Mouse (Mus musculus) left cerebral cortex, adult 18-20 months (tissue): ENCODE data around the gene Plcb4. TPM values are rescaled to one million over a fixed set of nuclear protein-coding genes. Genes with fewer than 3 reads are reported as not detected.
A peak's percentile ranks its signal among the peaks of the same experiment; 100 is the strongest.
"Not testable (repeated sequence)": the region's sequence is repeated elsewhere in the genome, so short reads cannot be mapped to it uniquely, and the experiment has no call there.

Experiments
- DNase-seq, 2 experiments: peaks; one replicate each; pipeline ENCODE4 v3.0.0; 2021 to 2022; ENCODE audit warnings: low spot score in 2 of 2, mixed read lengths in 1 of 2
- total RNA-seq, 2 experiments: library from RNA; stranded (reverse); gene quantifications; 2 replicates each; pipeline ENCODE4 v1.2.3; 2021

Gene Plcb4
- total RNA-seq, 2 experiments from 2014 or later: 64.6 to 77.5 TPM

GRCm38 (mm10) chr2:135712331-135712730 is 53.5 kb downstream of the Plcb4 start:
- DNase-seq: no peak

DNA sequence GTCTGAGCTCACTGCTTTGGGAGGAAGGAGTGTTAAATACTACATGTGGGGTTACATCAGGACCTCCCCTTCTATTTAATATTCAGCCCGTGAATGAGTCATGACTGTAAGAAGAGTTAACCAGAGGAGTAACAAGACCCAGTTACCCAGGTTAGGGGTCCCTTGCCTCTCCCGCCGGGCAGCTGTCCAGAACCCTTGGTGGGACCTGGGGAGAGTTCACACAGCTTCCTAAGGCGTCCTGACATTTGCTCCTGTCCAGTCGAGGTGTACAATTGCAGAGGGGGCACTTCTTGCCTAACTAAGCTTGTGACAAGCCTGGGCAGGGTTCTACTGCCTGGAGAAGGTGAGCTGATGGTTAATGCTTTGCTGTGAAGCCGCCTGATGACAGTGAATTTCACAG is 54.1 kb downstream of the Plcb4 start:
- no peak for DNase-seq

DNA sequence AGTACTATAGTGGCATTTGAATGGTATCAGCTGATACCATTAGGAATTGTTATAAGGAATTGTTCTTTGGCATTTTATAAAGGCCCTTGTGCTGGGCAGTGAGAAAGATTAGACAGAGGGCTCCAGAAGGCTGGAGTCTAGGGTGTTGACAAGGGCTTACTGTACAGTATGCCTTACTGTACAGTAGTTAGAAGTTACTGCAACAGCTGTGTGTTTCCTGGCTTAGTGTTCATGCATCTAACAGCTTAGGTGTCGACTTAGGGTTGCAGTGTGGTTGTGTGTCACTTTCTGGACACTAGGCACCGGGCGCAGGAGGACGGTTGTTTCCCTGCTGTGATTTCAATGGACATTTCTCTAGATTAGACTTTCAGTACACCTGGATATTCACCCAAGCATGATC is 57.4 kb downstream of the Plcb4 start:
- DNase-seq: no peak

- peak in 1 of 2 experiments; percentile 10 for DNase-seq
Observed at GRCm38 (mm10) chr2:135717232-135718134, 58.7 kb downstream of the Plcb4 start.

- DNase-seq: no peak
Observed at GRCm38 (mm10) chr2:135722109-135722508, 63.3 kb downstream of the Plcb4 start.

GRCm38 (mm10) chr2:135723387-135723786 is 64.6 kb downstream of the Plcb4 start:
- no peak for DNase-seq

DNA sequence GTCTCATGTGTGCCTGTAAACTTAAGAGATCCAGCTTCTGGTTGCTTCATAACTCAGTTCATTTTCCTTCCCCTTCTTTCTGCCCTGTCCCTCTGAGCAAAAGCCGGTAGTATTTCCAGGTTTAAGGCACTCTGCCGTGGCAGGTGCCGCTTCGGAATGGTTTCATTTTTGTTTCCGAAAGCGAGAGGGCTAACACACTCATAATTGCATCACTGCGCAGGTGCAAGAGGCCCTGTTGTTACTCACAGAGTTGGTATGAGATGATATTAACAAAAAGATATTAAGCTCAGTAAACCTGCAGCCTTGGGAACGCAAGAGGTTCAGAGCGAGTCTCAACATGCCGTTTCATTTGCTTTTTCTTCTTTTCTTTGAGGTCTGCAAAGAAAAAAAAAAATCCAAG is 65.7 kb downstream of the Plcb4 start:
- DNase-seq: no peak

DNA sequence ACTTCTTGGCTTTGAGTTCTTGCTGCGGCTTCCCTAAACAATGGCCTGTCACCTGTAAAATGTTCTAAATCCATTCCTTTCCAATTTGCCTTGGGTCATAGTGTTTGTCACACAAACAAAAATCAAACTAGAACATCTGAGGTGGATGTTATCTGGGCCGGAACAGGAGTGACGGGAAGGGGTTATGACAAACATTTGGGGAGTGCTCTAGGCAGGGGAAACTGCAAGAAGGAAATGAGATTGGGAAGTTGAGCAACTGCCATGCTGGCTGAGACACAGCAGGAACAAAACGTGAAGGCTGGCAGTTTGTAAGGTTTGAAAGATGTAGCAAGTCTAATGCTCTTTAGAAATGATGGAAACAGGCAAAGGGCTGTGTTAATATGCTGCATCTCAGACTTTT is 66.6 kb downstream of the Plcb4 start:
- no peak for DNase-seq

DNA sequence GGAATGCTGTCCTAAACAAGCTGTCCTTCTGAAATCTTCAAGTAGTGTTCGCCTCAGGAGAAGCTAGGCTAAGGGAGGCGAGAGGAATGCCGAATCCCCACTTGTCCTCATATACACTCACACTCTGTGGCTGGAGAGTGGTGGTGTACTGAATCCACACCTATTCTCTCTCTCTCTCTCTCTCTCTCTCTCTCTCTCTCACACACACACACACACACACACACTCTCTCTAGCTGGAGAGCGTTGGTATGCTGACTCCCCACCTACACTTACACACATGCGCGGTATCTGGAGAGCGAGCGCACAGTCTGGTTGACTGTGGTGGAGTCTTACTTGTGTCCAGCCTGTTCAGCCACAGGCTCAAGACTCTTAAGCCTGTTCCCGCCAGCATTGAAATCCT is 68.3 kb downstream of the Plcb4 start:
- DNase-seq: no peak

DNA sequence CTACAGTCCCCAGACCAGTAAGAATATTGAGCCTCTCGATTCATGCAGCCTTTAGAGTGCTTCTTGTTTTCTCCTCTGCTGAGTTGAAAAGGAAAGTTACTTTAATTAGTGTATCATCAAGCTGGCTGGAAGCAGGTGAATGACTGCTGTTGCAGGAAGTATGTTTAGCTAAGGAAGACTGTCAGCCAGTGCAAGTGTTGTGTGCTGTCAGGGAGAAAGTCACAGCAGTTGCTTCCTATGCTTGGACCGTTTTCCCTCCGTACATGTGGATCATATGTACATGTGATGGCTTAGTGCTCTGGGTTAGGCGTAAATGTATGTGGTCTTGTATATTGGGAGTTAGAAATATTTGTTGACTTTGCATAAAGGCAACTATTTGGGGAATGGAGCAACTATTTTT is 69.1 kb downstream of the Plcb4 start:
- DNase-seq: no peak

DNA sequence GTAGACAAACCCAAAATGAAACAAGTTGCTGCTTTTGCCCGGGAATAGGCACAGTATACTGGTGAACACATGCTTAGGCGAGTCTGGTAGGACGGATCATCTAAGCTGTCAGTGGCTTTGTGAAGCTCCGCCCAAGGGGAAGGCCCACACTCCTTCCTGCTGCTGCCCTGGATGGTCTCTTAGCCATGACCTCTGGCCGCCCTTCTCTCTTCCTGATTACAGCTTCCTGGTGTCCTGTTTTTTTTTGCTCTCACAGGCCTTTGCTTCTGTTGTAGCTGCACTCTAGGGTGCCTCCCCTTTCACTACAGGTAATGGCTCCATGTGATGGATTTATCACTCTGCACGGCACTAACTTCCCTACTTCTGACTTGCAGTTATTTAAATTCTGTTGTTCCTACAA is 72.8 kb downstream of the Plcb4 start:
- DNase-seq: no peak

DNA sequence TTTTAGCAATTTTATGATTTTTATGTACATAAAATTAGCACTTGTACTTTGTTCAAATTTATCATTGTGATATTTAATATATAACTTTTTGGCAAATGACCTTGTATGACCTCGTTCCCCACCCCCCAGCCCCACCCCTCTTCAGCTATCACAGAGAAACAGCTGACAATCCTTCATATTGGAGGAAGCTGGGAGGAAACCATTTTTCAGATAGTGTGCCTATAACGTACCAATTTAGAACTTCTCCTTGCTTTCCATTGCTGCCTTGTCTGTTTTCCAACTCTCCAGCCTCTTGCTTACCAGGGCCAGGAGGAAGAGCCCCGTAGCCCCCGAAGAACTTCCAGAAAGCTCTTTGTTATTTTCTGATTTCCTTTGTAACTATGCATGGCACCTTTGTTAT is 73.8 kb downstream of the Plcb4 start:
- DNase-seq: no peak

DNA sequence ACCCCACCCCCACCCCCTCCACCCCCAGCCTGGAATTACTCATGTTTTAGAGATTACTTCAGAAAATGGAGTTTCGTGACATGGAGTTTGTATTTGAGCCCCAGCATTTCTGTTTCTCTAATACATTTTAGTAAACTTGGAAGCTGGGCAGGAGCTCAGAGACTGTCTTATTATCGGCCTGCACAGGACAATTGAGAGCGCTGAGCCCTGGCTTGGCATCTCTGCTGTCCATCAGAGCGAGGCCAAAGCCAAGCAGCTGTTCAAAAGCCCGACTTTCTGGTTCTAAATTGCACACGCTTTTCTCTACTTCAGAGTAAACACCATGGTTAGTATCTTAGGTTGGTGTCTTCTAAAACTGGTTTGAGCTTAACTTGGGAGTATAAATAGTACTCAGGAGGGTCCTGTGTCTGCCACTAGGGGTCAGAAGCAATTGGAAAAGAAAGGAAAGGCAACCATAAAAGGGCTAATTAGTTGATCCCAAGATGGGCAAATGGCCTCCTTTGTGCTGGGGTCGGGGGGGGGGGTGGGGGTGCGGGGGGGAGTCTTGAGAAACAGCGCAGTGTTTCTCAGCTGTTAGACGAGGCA is 75.2 kb downstream of the Plcb4 start:
- no peak for DNase-seq

DNA sequence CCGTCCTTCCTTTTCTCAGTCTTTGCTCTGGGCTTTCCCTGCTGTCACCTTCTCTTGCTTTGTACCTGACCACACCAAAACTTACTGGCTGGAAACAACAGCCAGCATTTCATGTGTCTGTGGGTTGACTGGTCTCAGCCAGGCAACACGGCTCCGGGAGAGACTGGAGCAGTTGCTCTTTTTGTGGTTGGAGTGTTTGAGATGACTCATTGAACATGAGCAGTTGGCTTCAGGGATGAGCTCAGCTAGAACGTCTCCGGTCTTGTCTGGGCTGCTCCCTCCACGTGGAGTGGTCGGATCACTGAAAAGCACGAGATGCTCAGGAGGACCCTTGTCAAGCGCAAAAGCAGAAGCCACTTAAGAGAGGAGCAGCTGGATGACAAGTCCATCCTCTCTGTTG is 78.7 kb downstream of the Plcb4 start:
- DNase-seq: peak in 1 of 2 experiments; percentile 19

- not testable (repeated sequence) for DNase-seq
Observed at GRCm38 (mm10) chr2:135738022-135738780, 79.4 kb downstream of the Plcb4 start.

- no peak for DNase-seq
Observed at GRCm38 (mm10) chr2:135738950-135739349, 80.1 kb downstream of the Plcb4 start.

DNA sequence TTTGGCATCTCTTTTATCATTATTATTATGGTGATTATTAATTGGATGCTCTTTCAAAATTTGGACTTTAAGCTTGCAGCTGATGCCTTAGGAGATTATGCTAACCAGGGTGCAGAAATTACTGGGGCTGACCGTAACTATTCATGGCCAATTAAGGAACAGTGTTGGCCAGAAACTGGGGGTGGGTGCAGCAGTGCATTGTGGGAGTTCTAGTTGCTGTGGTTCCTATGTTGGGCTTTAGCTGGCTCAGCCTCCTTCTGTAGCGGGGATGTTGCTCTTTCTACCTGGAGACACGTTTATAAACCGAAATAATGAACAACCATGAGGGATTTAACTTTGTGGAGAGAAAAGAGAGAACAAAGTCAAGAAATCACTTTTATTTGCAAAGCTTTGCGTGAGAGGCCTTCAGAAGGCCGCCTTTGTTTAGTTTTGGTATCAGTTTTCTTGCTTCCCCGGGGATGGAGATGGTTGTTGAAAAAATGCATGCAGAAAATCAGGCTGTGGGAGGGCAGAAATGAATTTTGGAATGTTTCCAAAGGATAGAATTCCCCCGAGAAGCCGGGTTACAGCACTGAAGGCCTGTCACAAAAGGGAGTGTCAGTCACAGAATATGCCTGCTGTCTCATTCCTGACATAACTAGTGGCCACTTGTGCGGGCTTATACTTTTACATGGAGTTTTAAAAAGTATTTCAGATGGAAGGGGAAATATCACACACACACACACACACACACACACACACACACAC is 84.3 kb downstream of the Plcb4 start:
- DNase-seq: no peak

DNA sequence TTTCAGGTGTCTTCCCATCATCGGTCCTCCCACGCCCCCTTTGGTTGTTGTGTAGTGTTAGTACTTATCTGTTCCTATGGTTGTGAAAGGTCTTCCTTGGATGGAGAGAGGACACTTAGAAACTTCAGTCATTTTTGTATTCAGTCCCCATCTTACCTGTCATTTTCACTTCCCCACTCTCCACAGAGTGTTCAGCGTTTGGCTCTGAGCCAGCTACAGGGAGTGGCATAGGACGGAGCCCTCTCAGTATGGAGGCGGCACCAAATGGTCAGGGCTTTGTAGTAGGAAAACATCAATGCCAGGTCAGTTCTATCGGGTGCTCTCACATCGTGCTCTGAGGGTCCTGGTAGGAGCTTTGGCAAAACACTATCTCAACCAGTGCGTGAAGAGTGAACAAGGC is 85.9 kb downstream of the Plcb4 start:
- DNase-seq: no peak

DNA sequence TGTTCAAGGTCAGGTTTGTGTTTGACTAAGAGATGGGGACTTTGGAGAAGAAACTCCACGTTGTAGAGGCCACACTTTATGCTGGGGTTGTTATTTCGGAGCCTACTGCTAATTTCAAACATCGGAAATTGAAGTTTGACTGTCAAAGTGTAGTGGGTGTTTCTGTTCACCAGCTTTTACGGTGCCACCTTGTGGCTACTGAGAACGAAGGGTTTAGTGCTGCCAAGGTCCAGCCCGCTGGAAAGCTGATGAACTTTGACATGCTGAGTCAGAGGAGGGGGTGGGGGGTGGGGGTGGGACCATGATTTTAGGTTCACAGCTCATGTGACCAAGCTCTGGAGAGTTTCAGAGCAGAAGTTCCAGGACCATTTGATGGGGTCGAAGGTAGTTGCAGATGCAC is 86.3 kb downstream of the Plcb4 start:
- no peak for DNase-seq

DNA sequence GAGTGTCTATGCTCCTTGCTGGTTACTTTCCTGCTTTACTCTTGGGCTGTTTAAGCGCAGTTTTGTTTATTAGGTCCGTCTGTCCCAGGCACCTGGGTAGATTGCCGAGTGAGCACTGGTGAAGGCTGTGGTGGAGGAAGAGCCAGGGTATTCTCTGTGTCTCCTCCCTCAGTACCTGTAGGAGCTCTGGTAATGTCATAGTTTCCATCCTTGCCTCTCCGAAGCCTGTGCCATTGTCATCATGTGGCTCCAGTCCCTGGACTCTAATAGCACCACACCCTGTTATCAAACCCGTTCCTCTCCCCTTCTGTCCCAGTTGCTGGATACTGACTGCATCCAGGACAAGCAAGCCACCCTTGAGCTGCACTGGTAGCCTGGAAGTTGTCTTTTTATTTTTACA is 89.6 kb downstream of the Plcb4 start:
- no peak for DNase-seq

DNA sequence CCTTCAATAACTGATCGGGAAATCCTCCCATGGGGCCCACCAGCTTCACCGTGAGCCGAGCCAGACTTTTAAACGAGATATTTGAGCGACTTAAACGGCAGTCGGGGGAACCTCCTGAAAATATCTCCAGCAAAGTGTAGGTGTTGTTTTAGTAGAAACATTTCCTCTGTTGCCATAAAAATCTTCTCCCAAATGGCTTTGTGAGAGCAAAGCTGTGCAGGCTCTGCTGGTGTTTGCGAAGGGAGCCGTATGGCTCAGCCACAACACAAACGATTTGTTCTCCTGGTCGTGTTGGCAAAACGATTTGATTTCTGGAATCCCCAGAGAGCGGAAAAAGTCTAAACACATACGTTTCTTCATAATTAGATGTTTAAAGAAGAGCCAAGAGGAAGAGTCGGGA is 90.8 kb downstream of the Plcb4 start:
- DNase-seq: peak in 1 of 2 experiments; percentile 42
